Mouse (Mus musculus) kidney, embryonic 15.5 days (tissue): ENCODE data around the gene Itga6. TPM values are rescaled to one million over a fixed set of nuclear protein-coding genes. Genes with fewer than 3 reads are reported as not detected.
"Not testable (repeated sequence)": the region's sequence is repeated elsewhere in the genome, so short reads cannot be mapped to it uniquely, and the experiment has no call there.

Source experiments
- ATAC-seq: fragments of 200-750 bp; cut with Nextera tagmentation; replicated peaks from 2 replicates; pipeline ENCODE4 v1.8.0; 2017; ENCODE audit warnings: moderate TSS enrichment; ENCODE audit not compliant: low FRiP score
- H3K27ac ChIP-seq: fragments of 300-500 bp; sonication (generic); 2 replicates; pipeline ENCODE4 v1.5.1; 2015; ENCODE audit warnings: mild to moderate bottlenecking, inconsistent platforms
- H3K27me3 ChIP-seq: fragments of 300-500 bp; sonication (generic); 2 replicates; pipeline ENCODE4 v1.6.1; 2015; ENCODE audit warnings: inconsistent platforms
- H3K36me3 ChIP-seq: fragments of 300-500 bp; sonication (generic); 2 replicates; pipeline ENCODE4 v1.6.1; 2015; ENCODE audit warnings: inconsistent platforms
- H3K4me1 ChIP-seq: fragments of 300-500 bp; sonication (generic); 2 replicates; pipeline ENCODE4 v1.6.1; 2015; ENCODE audit warnings: inconsistent platforms
- H3K4me2 ChIP-seq: fragments of 300-500 bp; sonication (generic); 2 replicates; pipeline ENCODE4 v1.6.1; 2015; ENCODE audit warnings: moderate library complexity, mild to moderate bottlenecking, inconsistent platforms
- H3K4me3 ChIP-seq: fragments of 300-500 bp; sonication (generic); replicated peaks from 2 replicates; pipeline ENCODE4 v1.5.1; 2015; ENCODE audit warnings: mild to moderate bottlenecking, inconsistent platforms
- H3K9ac ChIP-seq: fragments of 300-500 bp; sonication (generic); 2 replicates; pipeline ENCODE4 v1.6.1; 2015; ENCODE audit warnings: mild to moderate bottlenecking, inconsistent platforms
- H3K9me3 ChIP-seq: fragments of 300-500 bp; sonication (generic); replicated peaks from 2 replicates; pipeline ENCODE4 v1.6.1; 2016; ENCODE audit warnings: inconsistent platforms
- WGBS: fragments of 180-500 bp; shearing (Covaris S2); methylation state at CpG from one replicate; pipeline ENCODE4 v1.1.7; 2015; ENCODE audit warnings: mixed read lengths; 5-methylcytosine and 5-hydroxymethylcytosine counted together
- polyA plus RNA-seq: library from polyadenylated mRNA; unstranded; fragments of >200 nt; fragmentation: Nextera tagmentation; extraction: Ambion mirVana; gene quantifications from 2 replicates; pipeline ENCODE4 v1.2.1, GENCODE M21; 2015

Gene Itga6
- polyA plus RNA-seq, 1 experiment from 2014 or later: 74.6 TPM

GRCm38 (mm10) chr2:71891536-71891935, 146.1 kb downstream of the Itga6 start:
- no peak overlapping the region for H3K9ac ChIP-seq
- WGBS: 88% methylated on average over 2 of the region's 2 CpGs
- H3K4me2 ChIP-seq: no peak overlapping the region

GRCm38 (mm10) chr2:71892741-71893349, 147.4 kb downstream of the Itga6 start:
- peaks cover 13% of the 10 kb centered on the region for H3K4me1 ChIP-seq
- H3K27ac ChIP-seq: no peak overlapping the region
- ATAC-seq: no peak
- no peak overlapping the region for H3K4me3 ChIP-seq
- no peak overlapping the region for H3K9ac ChIP-seq
- no peak overlapping the region for H3K4me2 ChIP-seq
- no peaks in the 10 kb centered on the region for H3K27me3 ChIP-seq
- peaks cover 39% of the 10 kb centered on the region for H3K36me3 ChIP-seq
- no peaks in the 10 kb centered on the region for H3K9me3 ChIP-seq
- WGBS: 83% methylated on average over 7 of the region's 7 CpGs

More at GRCm38 (mm10) chr2:71891536-71891935, 146.1 kb downstream of the Itga6 start:
- Histone ChIP-seq H3K9me3 (no peaks in the 10 kb centered on the region), H3K4me1 (no peaks in the 10 kb centered on the region; the same call in 1 of the 2 replicates), H3K27me3 (no peaks in the 10 kb centered on the region), H3K4me3 (no peak overlapping the region), H3K27ac (no peak overlapping the region), H3K36me3 (peaks cover 50% of the 10 kb centered on the region)
- no peak for ATAC-seq

- no peak for ATAC-seq
- no peak overlapping the region for H3K9ac ChIP-seq
- no peak overlapping the region for H3K4me3 ChIP-seq
- H3K9me3 ChIP-seq: no peaks in the 10 kb centered on the region
- H3K4me1 ChIP-seq: peaks cover 15% of the 10 kb centered on the region
- H3K27ac ChIP-seq: no peak overlapping the region
- peaks cover 30% of the 10 kb centered on the region for H3K36me3 ChIP-seq
- no peak overlapping the region for H3K4me2 ChIP-seq
- H3K27me3 ChIP-seq: no peaks in the 10 kb centered on the region
- WGBS: 92% methylated on average over 13 of the region's 13 CpGs
Observed at GRCm38 (mm10) chr2:71895596-71896286, 150.3 kb downstream of the Itga6 start.

GRCm38 (mm10) chr2:71897420-71897819, 152.0 kb downstream of the Itga6 start:
- Histone ChIP-seq H3K4me2 (peak overlapping the region; percentile 22; the same call in 1 of the 2 replicates), H3K4me3 (no peak overlapping the region), H3K27ac (peak overlapping the region; percentile 55), H3K27me3 (no peaks in the 10 kb centered on the region), H3K9me3 (no peaks in the 10 kb centered on the region), H3K4me1 (peaks cover 15% of the 10 kb centered on the region), H3K36me3 (peaks cover 33% of the 10 kb centered on the region), H3K9ac (no peak overlapping the region)
- 41% methylated on average over 12 of the region's 12 CpGs for WGBS
- peak; percentile 52; the same call in 1 of the 2 replicates for ATAC-seq

DNA sequence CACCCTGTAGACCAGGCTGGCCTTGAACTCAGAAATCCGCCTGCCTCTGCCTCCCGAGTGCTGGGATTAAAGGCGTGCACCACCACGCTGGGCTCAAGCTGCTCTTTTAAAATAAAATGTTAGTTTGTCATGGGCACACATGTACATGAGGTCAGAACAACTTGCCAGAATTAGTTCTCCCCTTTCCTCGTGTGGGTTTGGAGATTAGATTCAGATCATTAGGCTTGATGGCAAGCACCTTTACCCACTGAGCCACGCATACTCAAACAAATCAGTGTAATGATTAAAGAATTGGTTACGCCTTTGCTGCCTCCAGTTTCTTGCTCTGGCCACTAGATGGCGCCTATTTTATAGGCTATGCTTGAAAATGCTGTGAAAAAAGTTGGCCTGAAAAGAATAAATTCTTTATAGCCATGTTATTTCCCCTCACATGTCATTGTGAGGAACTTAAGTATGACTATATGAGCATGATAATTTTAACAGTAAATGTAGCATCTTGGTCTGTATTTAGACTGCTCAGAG, 153.0 kb downstream of the Itga6 start:
- Histone ChIP-seq H3K4me1 (peaks cover 15% of the 10 kb centered on the region), H3K9ac (no peak overlapping the region), H3K27ac (no peak overlapping the region), H3K4me3 (no peak overlapping the region), H3K4me2 (no peak overlapping the region), H3K36me3 (peaks cover 23% of the 10 kb centered on the region), H3K9me3 (no peaks in the 10 kb centered on the region), H3K27me3 (no peaks in the 10 kb centered on the region)
- 53% methylated on average over 8 of the region's 8 CpGs for WGBS
- no peak for ATAC-seq

GRCm38 (mm10) chr2:71899886-71900285, 154.5 kb downstream of the Itga6 start:
- H3K27me3 ChIP-seq: no peaks in the 10 kb centered on the region
- ATAC-seq: no peak
- no peak overlapping the region for H3K9ac ChIP-seq
- 90% methylated on average over 15 of the region's 15 CpGs for WGBS
- H3K4me3 ChIP-seq: no peak overlapping the region
- peaks cover 15% of the 10 kb centered on the region for H3K4me1 ChIP-seq
- peaks cover 21% of the 10 kb centered on the region for H3K36me3 ChIP-seq
- no peak overlapping the region for H3K4me2 ChIP-seq
- H3K9me3 ChIP-seq: no peaks in the 10 kb centered on the region
- no peak overlapping the region for H3K27ac ChIP-seq

DNA sequence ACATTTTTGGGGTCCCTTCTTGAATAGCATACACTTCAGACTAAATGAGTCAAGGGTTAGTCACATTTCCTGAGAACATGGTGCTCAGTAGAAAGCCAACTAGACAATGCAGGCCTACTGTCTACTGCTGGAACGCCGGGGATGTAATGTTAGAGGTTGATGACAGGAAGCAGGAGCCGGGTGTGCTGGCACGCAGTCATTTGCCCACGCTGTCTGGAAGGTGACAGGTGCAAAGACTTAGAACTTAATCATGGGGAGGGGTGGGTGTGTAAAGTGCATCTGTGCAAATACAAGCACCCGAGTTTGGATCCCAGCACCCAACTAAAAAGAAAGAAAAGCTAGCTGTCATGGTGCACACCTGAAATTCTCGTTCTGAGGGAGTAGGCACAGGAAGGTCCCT, 159.7 kb downstream of the Itga6 start:
- H3K9ac ChIP-seq: no peak overlapping the region
- no peak overlapping the region for H3K4me2 ChIP-seq
- no peaks in the 10 kb centered on the region for H3K4me1 ChIP-seq
- H3K4me3 ChIP-seq: no peak overlapping the region
- H3K27me3 ChIP-seq: no peaks in the 10 kb centered on the region
- 84% methylated on average over 7 of the region's 7 CpGs for WGBS
- H3K9me3 ChIP-seq: no peaks in the 10 kb centered on the region
- no peak for ATAC-seq
- peaks cover 12% of the 10 kb centered on the region for H3K36me3 ChIP-seq
- no peak overlapping the region for H3K27ac ChIP-seq

DNA sequence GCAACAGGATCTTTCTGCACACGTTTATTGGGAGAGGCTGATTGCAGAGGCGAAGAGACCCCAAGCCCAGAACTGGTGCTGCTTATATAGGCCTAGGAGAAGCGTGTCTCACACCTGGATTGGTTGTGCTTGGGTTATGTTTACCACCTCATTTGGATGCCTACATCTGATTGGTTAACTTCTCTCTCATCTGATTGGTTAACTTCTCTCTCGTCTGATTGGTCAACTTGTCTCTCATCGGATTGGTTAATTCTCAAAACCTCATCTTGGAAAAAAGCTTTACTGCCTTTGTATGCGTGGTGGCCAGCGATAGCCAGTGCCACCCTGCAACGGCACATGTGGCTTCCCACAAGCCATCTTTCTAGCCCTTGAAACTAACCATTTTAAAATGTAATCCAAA, 160.9 kb downstream of the Itga6 start:
- H3K36me3 ChIP-seq, ATAC-seq, H3K4me3 ChIP-seq, H3K4me1 ChIP-seq, H3K4me2 ChIP-seq, H3K9me3 ChIP-seq, H3K9ac ChIP-seq, H3K27me3 ChIP-seq, H3K27ac ChIP-seq: not testable (repeated sequence)
- WGBS: 93% methylated on average over 8 of the region's 8 CpGs

Other genes with a start within 250 kb of the Itga6 start
- 0.18 and 0.27 TPM in 2 replicates for gene Dlx1, start 217.5 kb upstream of the Itga6 start, polyA plus RNA-seq
- 0.16 and 0.17 TPM in 2 replicates for gene Dlx2, start 198.9 kb upstream of the Itga6 start, polyA plus RNA-seq
- gene Pdk1, start 127.6 kb downstream of the Itga6 start, polyA plus RNA-seq: 44.4 and 45.2 TPM in 2 replicates
- gene Rapgef4, start 235.6 kb downstream of the Itga6 start, polyA plus RNA-seq: 6.3 and 9.4 TPM in 2 replicates